Mouse (Mus musculus): ENCODE data around the gene Ubald2. TPM values are rescaled to one million over a fixed set of nuclear protein-coding genes. Genes with fewer than 3 reads are reported as not detected.
"Not testable (repeated sequence)": the region's sequence is repeated elsewhere in the genome, so short reads cannot be mapped to it uniquely, and the experiment has no call there.

Ubald2 gene
- polyA plus RNA-seq, 1 experiment from 2014 or later, result 59.6 TPM

DNA sequence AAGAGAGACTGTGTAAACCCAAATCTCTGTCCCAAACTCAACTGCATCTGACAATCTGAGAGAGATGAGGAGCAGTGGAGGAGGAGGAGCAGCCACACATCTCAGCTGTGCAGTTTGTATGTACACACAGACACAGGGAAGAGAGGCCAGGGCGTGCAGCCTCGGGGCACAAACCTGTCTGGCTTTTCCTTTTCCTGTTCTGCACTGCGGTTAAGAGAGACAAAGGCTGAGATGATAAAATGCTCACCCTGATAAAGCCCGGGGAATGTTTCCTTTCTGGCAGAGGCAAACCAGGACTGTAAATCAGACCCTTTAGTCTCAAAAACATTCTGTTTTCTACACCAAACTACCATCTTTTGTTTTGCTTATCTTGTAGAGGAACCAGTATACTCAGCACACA is 33.3 kb upstream of the Ubald2 start:
- no peak for ATAC-seq (ENCODE audit: low FRiP score)
- peaks cover 22% of the 10 kb centered on the region for H3K36me3 ChIP-seq (replicated peaks)
- H3K27me3 ChIP-seq, result no peaks in the 10 kb centered on the region
- no peaks in the 10 kb centered on the region for H3K9me3 ChIP-seq
- 82% methylated on average over 4 of the region's 4 CpGs for WGBS
- H3K4me1 ChIP-seq, result peaks cover 8% of the 10 kb centered on the region
- H3K27ac ChIP-seq, result 0 out of 2 replicates have a peak overlapping the region, but pooled peaks have one; percentile 32
- H3K9ac ChIP-seq, result no peak overlapping the region
- no peak overlapping the region for H3K4me2 ChIP-seq
- H3K4me3 ChIP-seq (replicated peaks), result no peak overlapping the region

- Histone ChIP-seq H3K4me1 (peaks cover 2% of the 10 kb centered on the region; the same call in 1 of the 2 replicates), H3K4me2 (no peak overlapping the region), H3K9me3 (no peaks in the 10 kb centered on the region), H3K27me3 (no peaks in the 10 kb centered on the region), H3K36me3 (replicated peaks) (peaks cover 18% of the 10 kb centered on the region), H3K9ac (no peak overlapping the region), H3K27ac (no peak overlapping the region), H3K4me3 (replicated peaks) (no peak overlapping the region)
- 93% methylated on average over 4 of the region's 4 CpGs for WGBS
- no peak for ATAC-seq (ENCODE audit: low FRiP score)
Measured at GRCm38 (mm10) chr11:116405601-116406000, 28.3 kb upstream of the Ubald2 start.

GRCm38 (mm10) chr11:116406231-116406728 is 27.6 kb upstream of the Ubald2 start:
- H3K27me3 ChIP-seq, result no peaks in the 10 kb centered on the region
- 96% methylated on average over 16 of the region's 16 CpGs for WGBS
- no peak overlapping the region for H3K4me2 ChIP-seq
- H3K9ac ChIP-seq, result no peak overlapping the region
- no peak overlapping the region for H3K4me3 ChIP-seq (replicated peaks)
- no peak for ATAC-seq (ENCODE audit: low FRiP score)
- H3K36me3 ChIP-seq (replicated peaks), result peaks cover 18% of the 10 kb centered on the region
- H3K27ac ChIP-seq, result no peak overlapping the region
- H3K4me1 ChIP-seq, result peaks cover 9% of the 10 kb centered on the region
- no peaks in the 10 kb centered on the region for H3K9me3 ChIP-seq

- WGBS, result 88% methylated on average over 3 of the region's 3 CpGs
- H3K4me1 ChIP-seq, result peaks cover 26% of the 10 kb centered on the region
- ATAC-seq (ENCODE audit: low FRiP score), result no peak
- H3K27ac ChIP-seq, result no peak overlapping the region
- H3K9me3 ChIP-seq, result no peaks in the 10 kb centered on the region
- 0 out of 2 replicates have a peak, but pooled peaks cover 3% of the 10 kb centered on the region for H3K27me3 ChIP-seq
- no peak overlapping the region for H3K4me2 ChIP-seq
- peaks cover 6% of the 10 kb centered on the region for H3K36me3 ChIP-seq (replicated peaks)
- H3K4me3 ChIP-seq (replicated peaks), result no peak overlapping the region
- no peak overlapping the region for H3K9ac ChIP-seq
Measured at GRCm38 (mm10) chr11:116409008-116409407, 24.9 kb upstream of the Ubald2 start.

GRCm38 (mm10) chr11:116410415-116410814 is 23.5 kb upstream of the Ubald2 start:
- H3K4me3 ChIP-seq (replicated peaks); ATAC-seq (ENCODE audit: low FRiP score); H3K27ac ChIP-seq; H3K4me2 ChIP-seq; H3K36me3 ChIP-seq (replicated peaks); H3K9ac ChIP-seq; H3K9me3 ChIP-seq: not testable (repeated sequence)
- 77% methylated on average over 4 of the region's 4 CpGs for WGBS
- H3K27me3 ChIP-seq, result peaks cover 13% of the 10 kb centered on the region
- H3K4me1 ChIP-seq, result peaks cover 26% of the 10 kb centered on the region

GRCm38 (mm10) chr11:116411582-116411981 is 22.3 kb upstream of the Ubald2 start:
- 4% methylated on average over 6 of the region's 6 CpGs for WGBS
- Histone ChIP-seq H3K27ac (peak overlapping the region; percentile 87; the same call in 1 of the 2 replicates), H3K9ac (peak overlapping the region; percentile 97), H3K27me3 (peaks cover 13% of the 10 kb centered on the region), H3K9me3 (no peaks in the 10 kb centered on the region), H3K4me2 (peak overlapping the region; percentile 98), H3K4me3 (replicated peaks) (peak overlapping the region; percentile 83), H3K4me1 (peaks cover 26% of the 10 kb centered on the region), H3K36me3 (replicated peaks) (no peaks in the 10 kb centered on the region)
- ATAC-seq (ENCODE audit: low FRiP score), result no peak

GRCm38 (mm10) chr11:116412028-116412827 is 21.7 kb upstream of the Ubald2 start:
- Histone ChIP-seq H3K36me3 (replicated peaks) (no peaks in the 10 kb centered on the region), H3K4me2 (peak overlapping the region; percentile 98), H3K9me3 (no peaks in the 10 kb centered on the region), H3K4me3 (replicated peaks) (peak overlapping the region; percentile 83), H3K27ac (peak overlapping the region; percentile 87), H3K27me3 (peaks cover 13% of the 10 kb centered on the region), H3K9ac (peak overlapping the region; percentile 97), H3K4me1 (peaks cover 26% of the 10 kb centered on the region)
- WGBS, result under 1% methylated on average over 75 of the region's 76 CpGs
- peak; percentile 22; the same call in 1 of the 2 replicates for ATAC-seq (ENCODE audit: low FRiP score)

DNA sequence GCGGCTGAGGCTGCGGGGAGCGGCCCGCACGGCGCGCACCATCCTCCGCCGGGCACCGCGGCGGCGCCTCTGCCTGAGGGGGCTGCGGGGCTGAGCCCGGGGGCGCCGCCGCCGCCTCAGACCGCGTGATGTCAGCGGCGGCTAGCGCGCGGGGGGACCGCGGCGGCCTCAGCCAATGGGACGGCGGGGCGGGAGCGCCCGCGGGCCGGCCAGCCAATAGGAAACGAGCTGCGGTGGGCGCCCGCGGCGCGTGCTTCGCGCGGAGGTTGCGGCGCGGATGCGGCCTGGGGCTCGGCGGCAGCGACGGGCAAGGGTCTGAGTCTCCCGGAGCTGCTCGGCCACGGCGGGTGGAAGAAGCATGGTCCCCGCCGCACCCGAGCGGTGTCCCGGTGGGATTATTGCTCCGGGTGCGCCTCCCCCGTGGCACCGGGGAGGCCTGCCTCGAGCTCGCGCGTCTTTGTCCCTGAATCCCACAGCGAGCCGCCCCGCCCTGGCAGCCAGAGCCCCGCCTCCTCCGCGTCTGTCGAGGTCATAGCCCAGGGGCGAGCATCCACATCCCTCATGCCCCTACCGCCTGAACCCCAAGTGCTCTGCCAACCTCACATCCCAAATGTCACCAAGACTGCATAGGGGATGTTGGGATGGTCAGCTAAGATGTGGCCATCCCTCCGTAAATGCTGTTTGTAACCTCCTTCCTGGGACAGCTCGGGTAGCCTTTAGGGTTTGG is 20.8 kb upstream of the Ubald2 start, which contains the start of gene Rnf157:
Rnf157 (minus strand) TSS at position 129 of the 727 bp plus-strand sequence.
- peak within 1 kb of the TSS; percentile 98 for H3K4me2 ChIP-seq
- no peaks in the 10 kb centered on the region for H3K36me3 ChIP-seq (replicated peaks)
- peak within 1 kb of the TSS; percentile 83 for H3K4me3 ChIP-seq (replicated peaks)
- peaks cover 26% of the 10 kb centered on the region for H3K4me1 ChIP-seq
- peak; percentile 96 for ATAC-seq (ENCODE audit: low FRiP score)
- 2% methylated on average over 59 of the region's 82 CpGs for WGBS
- H3K27me3 ChIP-seq, result peaks cover 14% of the 10 kb centered on the region
- peak within 1 kb of the TSS; percentile 97 for H3K9ac ChIP-seq
- peak within 1 kb of the TSS; percentile 87 for H3K27ac ChIP-seq
- H3K9me3 ChIP-seq, result no peaks in the 10 kb centered on the region

- H3K9me3 ChIP-seq, result no peaks in the 10 kb centered on the region
- H3K9ac ChIP-seq, result peak overlapping the region; percentile 97; the same call in 1 of the 2 replicates
- 84% methylated on average over 4 of the region's 4 CpGs for WGBS
- H3K4me3 ChIP-seq (replicated peaks), result peak overlapping the region; percentile 83
- H3K27ac ChIP-seq, result peak overlapping the region; percentile 87; the same call in 1 of the 2 replicates
- H3K27me3 ChIP-seq, result peaks cover 17% of the 10 kb centered on the region
- H3K4me2 ChIP-seq, result peak overlapping the region; percentile 98
- H3K4me1 ChIP-seq, result peaks cover 31% of the 10 kb centered on the region
- no peaks in the 10 kb centered on the region for H3K36me3 ChIP-seq (replicated peaks)
- ATAC-seq (ENCODE audit: low FRiP score), result no peak; the same call in none of the 2 replicates
Measured at GRCm38 (mm10) chr11:116413631-116414022, 20.3 kb upstream of the Ubald2 start.

GRCm38 (mm10) chr11:116416196-116416943 is 17.5 kb upstream of the Ubald2 start:
- H3K27ac ChIP-seq, result no peak overlapping the region
- H3K9me3 ChIP-seq, result no peaks in the 10 kb centered on the region
- no peak overlapping the region; the same call in 1 of the 2 replicates for H3K9ac ChIP-seq
- peaks cover 24% of the 10 kb centered on the region for H3K4me1 ChIP-seq
- no peaks in the 10 kb centered on the region for H3K36me3 ChIP-seq (replicated peaks)
- WGBS, result 70% methylated on average over 6 of the region's 6 CpGs
- no peak overlapping the region for H3K4me3 ChIP-seq (replicated peaks)
- no peak for ATAC-seq (ENCODE audit: low FRiP score)
- H3K27me3 ChIP-seq, result peaks cover 17% of the 10 kb centered on the region
- H3K4me2 ChIP-seq, result no peak overlapping the region

DNA sequence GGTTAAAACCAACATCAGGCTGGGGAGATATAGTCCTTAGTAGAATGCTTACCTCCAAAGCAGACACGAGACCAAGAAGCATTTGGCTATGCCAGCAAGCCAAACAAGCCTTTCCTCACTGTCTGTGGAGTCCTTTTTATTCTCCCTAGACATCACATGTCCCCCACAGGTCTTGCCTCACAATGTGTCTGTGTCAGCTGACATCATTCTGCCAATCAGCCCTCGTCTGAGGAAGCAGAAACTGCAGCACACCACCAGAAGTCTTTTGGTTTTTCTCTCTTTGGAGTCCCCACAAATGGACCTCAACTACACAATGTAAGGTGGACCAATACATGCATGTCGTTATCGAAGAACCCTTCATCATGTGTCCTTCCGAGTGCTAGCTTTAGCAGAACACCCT is 16.8 kb upstream of the Ubald2 start:
- H3K4me3 ChIP-seq (replicated peaks), result no peak overlapping the region
- peaks cover 17% of the 10 kb centered on the region for H3K27me3 ChIP-seq
- 80% methylated on average over 5 of the region's 5 CpGs for WGBS

More for the DNA sequence above, 16.8 kb upstream of the Ubald2 start:
- H3K4me2 ChIP-seq, result no peak overlapping the region
- H3K27ac ChIP-seq, result no peak overlapping the region
- H3K9me3 ChIP-seq, result no peaks in the 10 kb centered on the region
- H3K36me3 ChIP-seq (replicated peaks), result no peaks in the 10 kb centered on the region
- H3K9ac ChIP-seq, result no peak overlapping the region
- H3K4me1 ChIP-seq, result peaks cover 17% of the 10 kb centered on the region
- ATAC-seq (ENCODE audit: low FRiP score), result no peak

All from forebrain, embryonic 12.5 days (tissue).